Comparison of ENCODE assay signal across 28 mouse cellular contexts in the genomic region with DNA sequence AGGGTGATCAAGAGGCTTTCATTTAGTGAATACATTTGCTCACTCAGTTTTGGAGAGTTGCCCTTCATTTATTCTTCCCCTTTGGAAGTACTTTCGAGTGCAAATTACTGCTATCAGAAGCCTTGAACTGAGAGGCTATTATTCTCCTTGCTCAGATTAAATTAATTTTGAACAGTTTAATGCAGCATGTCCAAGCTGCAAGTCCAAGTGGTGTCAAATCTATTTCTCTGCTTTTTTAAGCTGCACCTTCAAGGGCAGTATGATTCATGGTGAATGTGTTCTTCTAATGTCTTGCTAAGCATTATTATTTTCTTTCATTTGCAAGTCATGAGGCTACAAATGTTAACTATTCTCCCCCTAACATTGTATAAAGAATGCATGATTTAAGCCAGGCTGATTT.
DNase-seq lines count a peak whose midpoint lies in the region; ATAC-seq and TF ChIP-seq lines count a peak whose summit lies in the region.
"Had no signal": no experiment of that assay in that cellular context is flagged by ENCODE, and none has a peak within 500 bp of the region (broad histone marks: within the 10 kb centered on the region; RNA-seq: fewer than 3 reads in every experiment).

No protein-coding gene starts in this region.

- H3K4me3 ChIP-seq in forebrain, embryonic 14.5 days (ENCODE audit: low read depth, low read length): no peak overlapping the region
- H3K4me3 ChIP-seq in forebrain, embryonic 10.5 days: no peak overlapping the region
- no peak overlapping the region for H3K4me3 ChIP-seq in hindbrain, postnatal 0 days (ENCODE audit: low read length)
- H3K4me3 ChIP-seq in hindbrain, embryonic 16.5 days (ENCODE audit: low read length): no peak overlapping the region
- H3K4me3 ChIP-seq: embryonic facial prominence, embryonic 10.5 days; embryonic facial prominence, embryonic 13.5 days; erythroblast, embryonic 14.5 days; gastrocnemius, adult 2 months; hindbrain, embryonic 12.5 days; hindbrain, embryonic 15.5 days had no signal

- ATAC-seq in forebrain, embryonic 14.5 days: peak; percentile 50
- ATAC-seq in hindbrain, postnatal 0 days: no peak
- ATAC-seq in hindbrain, embryonic 16.5 days: no peak
- ATAC-seq: activated CD4-positive, CD25-positive, alpha-beta regulatory T cell, adult 4 months; CD4-positive, CD25-positive, alpha-beta regulatory T cell, adult 4 months; inflammation-experienced regulatory T-cells, adult 6 months; intestine, embryonic 16.5 days had no signal

- H3K9me3 ChIP-seq in forebrain, embryonic 14.5 days (replicated peaks; ENCODE audit: control insufficient read depth, low read length): no peaks in the 10 kb centered on the region
- H3K9me3 ChIP-seq in forebrain, embryonic 10.5 days: no peaks in the 10 kb centered on the region
- no peaks in the 10 kb centered on the region for H3K9me3 ChIP-seq in hindbrain, postnatal 0 days (ENCODE audit: low read length)
- H3K9me3 ChIP-seq in hindbrain, embryonic 16.5 days (ENCODE audit: control insufficient read depth, low read length): no peaks in the 10 kb centered on the region
- H3K9me3 ChIP-seq: embryonic facial prominence, embryonic 10.5 days; embryonic facial prominence, embryonic 13.5 days; hindbrain, embryonic 12.5 days; hindbrain, embryonic 15.5 days had no signal

- no peak overlapping the region for H3K27ac ChIP-seq in forebrain, embryonic 14.5 days (ENCODE audit: low read depth, low read length)
- H3K27ac ChIP-seq in forebrain, embryonic 10.5 days: no peak overlapping the region
- no peak overlapping the region for H3K27ac ChIP-seq in hindbrain, postnatal 0 days
- H3K27ac ChIP-seq in hindbrain, embryonic 16.5 days (ENCODE audit: low read depth, low read length): no peak overlapping the region
- H3K27ac ChIP-seq: embryonic facial prominence, embryonic 10.5 days; embryonic facial prominence, embryonic 13.5 days; gastrocnemius, adult 2 months; hindbrain, embryonic 12.5 days; hindbrain, embryonic 15.5 days had no signal

- H3K4me1 ChIP-seq in forebrain, embryonic 14.5 days (ENCODE audit: control insufficient read depth, insufficient read depth, low read length): no peaks in the 10 kb centered on the region
- no peaks in the 10 kb centered on the region for H3K4me1 ChIP-seq in forebrain, embryonic 10.5 days
- no peaks in the 10 kb centered on the region for H3K4me1 ChIP-seq in hindbrain, postnatal 0 days (ENCODE audit: insufficient read depth, low read length)
- H3K4me1 ChIP-seq in hindbrain, embryonic 16.5 days (ENCODE audit: control insufficient read depth, insufficient read depth, low read depth, low read length): no peaks in the 10 kb centered on the region
- H3K4me1 ChIP-seq: embryonic facial prominence, embryonic 10.5 days; embryonic facial prominence, embryonic 13.5 days; hindbrain, embryonic 12.5 days; hindbrain, embryonic 15.5 days had no signal

- H3K9ac ChIP-seq in forebrain, embryonic 14.5 days (ENCODE audit: low read length): no peak overlapping the region
- H3K9ac ChIP-seq in hindbrain, postnatal 0 days (replicated peaks; ENCODE audit: low read length): no peak overlapping the region
- no peak overlapping the region for H3K9ac ChIP-seq in hindbrain, embryonic 16.5 days (ENCODE audit: low read depth, low read length)
- H3K9ac ChIP-seq: embryonic facial prominence, embryonic 13.5 days; hindbrain, embryonic 12.5 days; hindbrain, embryonic 15.5 days had no signal

- DNase-seq in forebrain, embryonic 14.5 days (ENCODE audit: low spot score): peak; percentile 46
- no peak for DNase-seq in forebrain, embryonic 10.5 days (ENCODE audit: extremely low spot score, low spot score)
- DNase-seq in hindbrain, postnatal 0 days (ENCODE audit: low spot score): peak; percentile 1
- peak; percentile 70 for DNase-seq in Muller cell, postnatal 12 days (ENCODE audit: inconsistent ontology term)
- peak; percentile 51 for DNase-seq in brain, embryonic 14.5 days (ENCODE audit: low read depth)
- no peak for DNase-seq in spleen, adult 18-20 months
- DNase-seq: adrenal gland, adult 8-10 months; adrenal gland, postnatal 25 days; cerebellum, adult 11-12 months; cerebellum, adult 8-10 months; cerebellum, postnatal 10 days; cerebellum, postnatal 36 days; embryo, embryonic 11 days; gastrocnemius, adult 2 months; gastrocnemius, postnatal 14 days; heart, adult 11 months; kidney, adult 18-20 months had no signal

- TF ChIP-seq CTCF in hindbrain, postnatal 0 days (IDR thresholded peaks at IDR 0.05; ENCODE audit: low read depth): no peak
- no peak for TF ChIP-seq CTCF in brain, embryonic 14.5 days (IDR thresholded peaks at IDR 0.05; ENCODE audit: borderline replicate concordance, extremely low read depth, insufficient read depth, insufficient read length)

- TF ChIP-seq POLR2A in brain, embryonic 14.5 days (IDR thresholded peaks at IDR 0.05; ENCODE audit: borderline replicate concordance, extremely low read depth, insufficient read depth, insufficient read length, poor library complexity, severe bottlenecking): no peak

- no peak overlapping the region for H3K4me2 ChIP-seq in forebrain, embryonic 14.5 days (ENCODE audit: low read length)
- H3K4me2 ChIP-seq in hindbrain, postnatal 0 days (ENCODE audit: low read depth, low read length): no peak overlapping the region
- H3K4me2 ChIP-seq in hindbrain, embryonic 16.5 days (ENCODE audit: low read length): no peak overlapping the region
- H3K4me2 ChIP-seq: embryonic facial prominence, embryonic 13.5 days; heart, embryonic 11.5 days; hindbrain, embryonic 12.5 days; hindbrain, embryonic 15.5 days had no signal

- no peaks in the 10 kb centered on the region for H3K27me3 ChIP-seq in forebrain, embryonic 14.5 days (replicated peaks; ENCODE audit: control insufficient read depth, insufficient read depth, low read length)
- no peaks in the 10 kb centered on the region for H3K27me3 ChIP-seq in forebrain, embryonic 10.5 days (ENCODE audit: poor library complexity, severe bottlenecking)
- H3K27me3 ChIP-seq in hindbrain, postnatal 0 days (ENCODE audit: insufficient read depth, low read length): no peaks in the 10 kb centered on the region
- H3K27me3 ChIP-seq in hindbrain, embryonic 16.5 days (replicated peaks; ENCODE audit: control insufficient read depth, insufficient read depth, low read length): no peaks in the 10 kb centered on the region
- H3K27me3 ChIP-seq: embryonic facial prominence, embryonic 13.5 days; hindbrain, embryonic 12.5 days; hindbrain, embryonic 15.5 days had no signal

- 43% methylated on average over 1 of the region's 1 CpGs for WGBS in forebrain, embryonic 14.5 days
- WGBS in forebrain, embryonic 10.5 days: 100% methylated on average over 1 of the region's 1 CpGs
- 29% methylated on average over 1 of the region's 1 CpGs for WGBS in hindbrain, postnatal 0 days
- WGBS in hindbrain, embryonic 16.5 days: 48% methylated on average over 1 of the region's 1 CpGs

- no peaks in the 10 kb centered on the region for H3K36me3 ChIP-seq in forebrain, embryonic 14.5 days (ENCODE audit: control insufficient read depth, insufficient read depth, low read length)
- no peaks in the 10 kb centered on the region for H3K36me3 ChIP-seq in forebrain, embryonic 10.5 days (replicated peaks)
- H3K36me3 ChIP-seq in hindbrain, postnatal 0 days (ENCODE audit: insufficient read depth, low read length): no peaks in the 10 kb centered on the region
- no peaks in the 10 kb centered on the region for H3K36me3 ChIP-seq in hindbrain, embryonic 16.5 days (ENCODE audit: control insufficient read depth, insufficient read depth, low read length)
- H3K36me3 ChIP-seq: embryonic facial prominence, embryonic 10.5 days; embryonic facial prominence, embryonic 13.5 days; hindbrain, embryonic 12.5 days; hindbrain, embryonic 15.5 days had no signal

Comparison
In these comparisons a context has a peak if more than half of its experiments do, and no peak if none do; other contexts are left out.
1. DNase-seq: peak in forebrain, embryonic 14.5 days (single experiment), hindbrain, postnatal 0 days (single experiment), Muller cell, postnatal 12 days (single experiment) and brain, embryonic 14.5 days (single experiment); none in forebrain, embryonic 10.5 days (single experiment) and spleen, adult 18-20 months (0 of 2).